Mouse (Mus musculus) lung, embryonic 15.5 days (tissue): Measurements from ENCODE around the gene Ppfibp1. TPM values are rescaled to one million over a fixed set of nuclear protein-coding genes. Genes with fewer than 3 reads are reported as not detected.

ENCODE experiments used
- ATAC-seq: fragments of 200-750 bp; cut with Nextera tagmentation; 2 replicates; pipeline ENCODE4 v1.8.0; 2017; ENCODE audit warnings: moderate number of reproducible peaks, borderline replicate concordance; ENCODE audit not compliant: low FRiP score, low TSS enrichment; ENCODE audit errors: extremely low read depth
- H3K27ac ChIP-seq: fragments of 300-500 bp; sonication (generic); 2 replicates; pipeline ENCODE4 v1.5.1; 2015; ENCODE audit warnings: moderate library complexity, mild to moderate bottlenecking, inconsistent platforms
- H3K27me3 ChIP-seq: fragments of 300-500 bp; sonication (generic); 2 replicates; pipeline ENCODE4 v1.6.1; 2015; ENCODE audit warnings: inconsistent platforms
- H3K36me3 ChIP-seq: fragments of 300-500 bp; sonication (generic); 2 replicates; pipeline ENCODE4 v1.6.1; 2015; ENCODE audit warnings: inconsistent platforms
- H3K4me1 ChIP-seq: fragments of 300-500 bp; sonication (generic); 2 replicates; pipeline ENCODE4 v1.6.1; 2015; ENCODE audit warnings: inconsistent platforms
- H3K4me2 ChIP-seq: fragments of 300-500 bp; sonication (generic); 2 replicates; pipeline ENCODE4 v1.6.1; 2015; ENCODE audit warnings: inconsistent platforms, mild to moderate bottlenecking, moderate library complexity
- H3K4me3 ChIP-seq: fragments of 300-500 bp; sonication (generic); 2 replicates; pipeline ENCODE4 v1.5.1; 2015; ENCODE audit warnings: mild to moderate bottlenecking, inconsistent platforms
- H3K9ac ChIP-seq: fragments of 300-500 bp; sonication (generic); 2 replicates; pipeline ENCODE4 v1.6.1; 2015; ENCODE audit warnings: inconsistent platforms
- H3K9me3 ChIP-seq: fragments of 300-500 bp; sonication (generic); 2 replicates; pipeline ENCODE4 v1.6.1; 2016; ENCODE audit warnings: inconsistent platforms
- WGBS: fragments of 180-500 bp; shearing (Covaris S2); methylation state at CpG from one replicate; pipeline ENCODE4 v1.1.7; 2015; 5-methylcytosine and 5-hydroxymethylcytosine counted together
- polyA plus RNA-seq: library from polyadenylated mRNA; unstranded; fragments of >200 nt; fragmentation: Nextera tagmentation; extraction: Ambion mirVana; gene quantifications from 2 replicates; pipeline ENCODE4 v1.2.1, GENCODE M21; 2015

Gene Ppfibp1
- polyA plus RNA-seq, 1 experiment from 2014 or later, result 52.3 TPM

DNA sequence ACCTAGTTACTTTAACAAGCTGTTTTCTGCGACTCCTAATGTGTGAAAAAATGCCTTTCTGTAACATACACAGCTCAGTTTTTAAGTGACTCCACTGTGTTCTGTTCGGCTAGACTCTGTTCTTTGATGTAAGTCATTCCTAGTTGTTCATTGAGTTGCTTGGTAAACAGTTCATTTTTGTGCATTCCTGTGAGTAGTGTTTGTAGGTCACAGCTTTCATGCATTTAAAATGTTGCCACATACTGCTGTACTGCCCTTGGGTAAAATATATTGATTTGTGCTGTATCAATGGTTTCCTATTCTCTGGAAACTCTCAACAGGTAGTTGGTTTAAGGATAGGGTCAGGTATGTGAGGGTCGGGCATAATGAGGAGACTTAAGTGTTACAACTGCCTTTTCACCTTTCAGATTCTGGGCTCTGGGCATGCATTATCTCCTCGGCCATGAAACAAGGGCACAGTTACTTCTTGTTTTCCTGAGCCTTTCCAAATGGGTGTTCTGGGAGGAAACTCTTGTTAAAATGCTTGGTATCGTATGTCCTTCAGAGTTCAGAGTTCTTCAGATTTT is 38.2 kb downstream of the Ppfibp1 start:
- Histone ChIP-seq H3K27ac (no peak overlapping the region), H3K9ac (no peak overlapping the region), H3K9me3 (no peaks in the 10 kb centered on the region), H3K36me3 (no peaks in the 10 kb centered on the region), H3K4me3 (no peak overlapping the region), H3K27me3 (no peaks in the 10 kb centered on the region), H3K4me1 (peaks cover 16% of the 10 kb centered on the region), H3K4me2 (no peak overlapping the region)
- 50% methylated on average over 5 of the region's 5 CpGs for WGBS
- no peak for ATAC-seq

DNA sequence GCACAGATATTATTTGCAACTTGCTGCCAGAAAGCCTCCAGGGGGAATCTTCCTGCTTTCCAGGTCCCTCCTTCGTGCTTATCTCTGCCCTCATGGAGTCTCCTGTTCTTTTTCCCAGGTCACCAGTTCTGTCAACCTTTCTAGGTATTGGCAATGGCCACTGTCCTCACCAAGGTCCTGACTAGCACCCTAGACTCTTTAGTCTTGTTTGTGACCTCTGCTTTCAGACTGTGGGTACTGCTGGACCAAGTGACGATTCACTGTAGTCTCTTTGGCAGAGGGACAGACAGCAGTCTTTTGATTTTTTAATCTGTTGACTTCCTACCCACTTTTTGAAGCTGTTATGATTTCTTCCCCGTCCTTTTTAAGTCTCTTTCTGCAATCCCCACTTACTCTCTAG is 39.8 kb downstream of the Ppfibp1 start:
- H3K4me3 ChIP-seq, result no peak overlapping the region
- no peak overlapping the region for H3K9ac ChIP-seq
- H3K36me3 ChIP-seq, result no peaks in the 10 kb centered on the region
- no peak for ATAC-seq
- H3K4me1 ChIP-seq, result peaks cover 25% of the 10 kb centered on the region
- H3K27me3 ChIP-seq, result no peaks in the 10 kb centered on the region
- peak overlapping the region; percentile 45; the same call in 1 of the 2 replicates for H3K27ac ChIP-seq
- WGBS, result 33% methylated on average over 3 of the region's 3 CpGs
- H3K9me3 ChIP-seq, result no peaks in the 10 kb centered on the region
- H3K4me2 ChIP-seq, result no peak overlapping the region

DNA sequence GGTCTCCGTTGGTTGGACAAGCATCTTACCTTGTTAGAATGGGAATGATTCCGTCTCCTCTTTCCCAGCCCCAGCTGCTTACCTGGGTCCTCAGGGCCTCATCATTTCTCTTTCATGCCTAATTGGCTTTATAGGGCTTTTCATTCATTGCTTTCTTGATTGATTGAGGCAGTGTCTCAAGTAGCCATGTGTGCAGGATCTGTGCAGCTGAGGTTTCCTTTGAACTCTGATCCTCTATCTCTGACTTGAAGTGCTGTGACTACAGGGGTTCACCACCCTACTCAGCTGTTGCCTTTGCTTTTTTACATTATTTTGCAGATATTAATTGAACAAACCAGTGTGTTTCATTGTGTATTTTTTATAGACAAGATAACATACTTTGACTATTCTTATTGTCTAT is 40.7 kb downstream of the Ppfibp1 start:
- Histone ChIP-seq H3K36me3 (no peaks in the 10 kb centered on the region), H3K4me2 (no peak overlapping the region), H3K9ac (no peak overlapping the region), H3K4me1 (peaks cover 28% of the 10 kb centered on the region), H3K9me3 (no peaks in the 10 kb centered on the region), H3K27me3 (no peaks in the 10 kb centered on the region), H3K27ac (no peak overlapping the region), H3K4me3 (no peak overlapping the region)
- ATAC-seq, result no peak
- WGBS, result 83% methylated on average over 2 of the region's 2 CpGs

DNA sequence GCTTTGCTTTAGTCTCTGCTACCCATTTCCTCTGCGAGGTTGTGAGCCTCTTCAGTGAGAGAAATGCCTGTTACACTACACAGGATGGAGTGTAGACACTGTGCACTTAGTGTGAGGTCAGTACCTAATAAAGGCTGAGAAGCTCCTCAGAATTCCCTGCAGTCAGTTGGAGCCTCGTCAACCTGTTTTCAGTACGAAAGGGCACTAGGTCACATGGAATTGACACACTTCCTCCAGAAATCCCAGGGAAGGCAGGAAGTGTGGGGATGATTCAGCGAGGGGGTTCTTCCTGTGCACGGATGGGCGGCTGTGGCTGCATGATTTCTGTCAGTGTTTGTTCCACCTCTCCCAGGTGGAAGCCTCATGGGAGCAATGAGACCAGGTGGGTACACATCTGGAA is 44.8 kb downstream of the Ppfibp1 start:
- H3K4me1 ChIP-seq, result peaks cover 14% of the 10 kb centered on the region

DNA sequence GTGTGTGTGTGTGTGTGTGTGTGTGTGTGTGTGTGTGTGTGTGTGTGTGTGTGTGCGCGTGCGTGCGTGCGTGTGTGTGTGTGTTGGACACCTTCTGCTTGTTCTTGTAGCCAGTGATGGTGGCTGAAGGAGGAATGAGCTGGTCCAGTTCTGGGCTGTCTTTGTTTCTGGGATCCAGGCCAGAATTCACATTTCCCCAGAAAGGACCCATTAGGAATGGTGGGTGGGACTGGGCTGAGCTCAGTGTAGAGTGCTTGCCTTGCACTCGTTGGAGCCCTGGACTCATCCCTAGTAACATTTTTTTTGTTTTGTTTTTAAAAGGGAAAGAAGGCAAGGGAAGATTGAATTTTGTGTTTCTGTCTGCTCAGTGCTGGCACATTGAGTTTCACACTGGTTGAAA is 47.7 kb downstream of the Ppfibp1 start:
- Histone ChIP-seq H3K4me3 (no peak overlapping the region), H3K4me2 (no peak overlapping the region), H3K9ac (no peak overlapping the region), H3K27ac (0 out of 2 replicates have a peak overlapping the region, but pooled peaks have one; percentile 3), H3K4me1 (peaks cover 12% of the 10 kb centered on the region; the same call in 1 of the 2 replicates), H3K36me3 (no peaks in the 10 kb centered on the region; the same call in 1 of the 2 replicates), H3K9me3 (no peaks in the 10 kb centered on the region), H3K27me3 (no peaks in the 10 kb centered on the region)
- 78% methylated on average over 5 of the region's 6 CpGs for WGBS
- ATAC-seq, result peak; percentile 86; the same call in 1 of the 2 replicates

More for the DNA sequence above, 44.8 kb downstream of the Ppfibp1 start:
- H3K36me3 ChIP-seq, result no peaks in the 10 kb centered on the region
- no peak overlapping the region for H3K9ac ChIP-seq
- 44% methylated on average over 6 of the region's 6 CpGs for WGBS
- ATAC-seq, result no peak; the same call in 1 of the 2 replicates
- H3K4me3 ChIP-seq, result no peak overlapping the region
- H3K9me3 ChIP-seq, result no peaks in the 10 kb centered on the region
- H3K27me3 ChIP-seq, result no peaks in the 10 kb centered on the region
- H3K27ac ChIP-seq, result 0 out of 2 replicates have a peak overlapping the region, but pooled peaks have one; percentile 39
- no peak overlapping the region for H3K4me2 ChIP-seq

DNA sequence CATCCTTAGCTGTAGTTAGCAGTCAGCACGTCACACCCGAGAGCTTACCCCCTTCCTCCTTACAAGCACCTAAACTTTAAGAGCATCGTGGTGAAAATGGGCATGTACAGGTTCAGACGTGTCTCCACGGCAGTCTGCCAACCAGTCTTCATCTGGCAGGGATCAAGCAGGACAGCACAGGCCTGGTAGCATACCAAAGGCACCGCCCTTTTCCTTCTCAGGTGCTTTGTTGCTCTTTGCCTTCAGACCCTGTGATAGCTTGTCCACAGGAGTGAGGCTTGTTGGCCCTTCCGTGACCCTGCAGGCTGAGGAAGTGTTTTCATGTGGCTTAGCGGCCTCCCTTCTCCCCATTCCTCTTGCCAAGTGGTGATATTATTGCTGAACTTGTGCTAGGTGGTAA is 50.7 kb downstream of the Ppfibp1 start:
- WGBS, result 61% methylated on average over 8 of the region's 8 CpGs
- Histone ChIP-seq H3K27me3 (no peaks in the 10 kb centered on the region), H3K36me3 (no peaks in the 10 kb centered on the region; the same call in 1 of the 2 replicates), H3K4me2 (no peak overlapping the region), H3K9me3 (no peaks in the 10 kb centered on the region), H3K4me1 (no peaks in the 10 kb centered on the region; the same call in 1 of the 2 replicates), H3K27ac (no peak overlapping the region), H3K4me3 (no peak overlapping the region), H3K9ac (no peak overlapping the region)
- no peak for ATAC-seq

DNA sequence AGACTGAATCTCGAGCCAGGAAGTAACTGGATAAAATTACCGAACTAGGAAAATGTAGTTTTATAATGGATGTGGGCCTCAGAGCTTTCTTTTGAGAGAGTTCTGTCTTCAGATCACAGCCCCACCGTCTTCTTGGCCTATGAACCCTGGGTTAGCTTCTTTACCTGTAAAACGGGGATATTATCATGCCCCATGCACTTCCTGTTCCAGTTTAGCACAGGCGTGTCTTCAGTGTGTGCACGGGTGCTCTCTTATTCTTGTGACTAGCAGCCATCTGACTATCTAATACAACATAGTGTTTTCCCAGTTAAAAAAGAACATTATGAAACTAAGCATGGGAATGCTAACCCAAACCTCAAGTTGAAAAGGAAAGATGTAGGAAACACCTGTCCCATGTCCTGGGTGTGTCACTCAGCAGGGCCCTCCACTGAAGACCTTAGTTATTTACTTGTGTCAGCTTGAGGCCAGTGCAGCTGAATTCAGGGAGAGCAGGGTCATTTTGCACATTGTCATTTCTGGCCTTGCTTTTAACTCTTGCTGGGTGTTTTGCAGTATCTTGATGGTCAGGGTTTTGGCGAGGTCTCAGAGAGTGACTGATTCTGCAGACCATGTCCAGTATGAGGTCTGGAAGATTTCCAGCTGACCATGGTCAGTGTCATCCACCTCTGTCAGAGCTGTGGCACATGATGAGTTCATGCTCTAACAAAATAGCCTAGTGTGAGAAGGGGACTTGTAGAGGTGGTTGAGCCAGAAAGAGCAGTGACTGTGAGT is 53.4 kb downstream of the Ppfibp1 start:
- H3K9me3 ChIP-seq, result no peaks in the 10 kb centered on the region
- no peaks in the 10 kb centered on the region; the same call in 1 of the 2 replicates for H3K36me3 ChIP-seq
- H3K9ac ChIP-seq, result no peak overlapping the region
- H3K27me3 ChIP-seq, result no peaks in the 10 kb centered on the region
- no peak for ATAC-seq
- WGBS, result 71% methylated on average over 7 of the region's 7 CpGs
- no peak overlapping the region for H3K4me3 ChIP-seq
- H3K4me1 ChIP-seq, result peaks cover 21% of the 10 kb centered on the region
- H3K27ac ChIP-seq, result no peak overlapping the region
- no peak overlapping the region for H3K4me2 ChIP-seq

DNA sequence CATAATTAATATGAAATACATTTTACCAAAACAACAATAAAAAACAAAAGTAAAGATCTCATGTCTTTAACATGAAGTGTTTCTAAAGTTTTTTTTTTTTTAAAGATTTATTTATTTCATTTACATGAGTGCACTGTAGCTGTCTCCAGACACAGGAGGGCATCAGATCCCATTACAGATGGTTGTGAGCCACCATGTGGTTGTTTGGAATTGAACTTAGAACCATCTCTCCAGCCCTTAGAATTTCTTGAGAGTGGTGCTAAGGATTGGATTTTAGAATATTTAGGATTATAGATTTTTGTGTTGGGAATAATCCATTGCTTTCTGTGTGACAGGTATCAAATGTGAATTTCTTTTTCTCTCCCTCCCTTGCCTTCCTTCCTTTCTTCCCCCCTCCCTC is 55.7 kb downstream of the Ppfibp1 start:
- H3K9ac ChIP-seq, result no peak overlapping the region
- H3K27me3 ChIP-seq, result no peaks in the 10 kb centered on the region
- H3K4me2 ChIP-seq, result no peak overlapping the region
- no peak overlapping the region for H3K27ac ChIP-seq
- ATAC-seq, result no peak
- no peaks in the 10 kb centered on the region for H3K9me3 ChIP-seq
- peaks cover 36% of the 10 kb centered on the region for H3K4me1 ChIP-seq
- no peaks in the 10 kb centered on the region; the same call in 1 of the 2 replicates for H3K36me3 ChIP-seq
- no peak overlapping the region for H3K4me3 ChIP-seq

DNA sequence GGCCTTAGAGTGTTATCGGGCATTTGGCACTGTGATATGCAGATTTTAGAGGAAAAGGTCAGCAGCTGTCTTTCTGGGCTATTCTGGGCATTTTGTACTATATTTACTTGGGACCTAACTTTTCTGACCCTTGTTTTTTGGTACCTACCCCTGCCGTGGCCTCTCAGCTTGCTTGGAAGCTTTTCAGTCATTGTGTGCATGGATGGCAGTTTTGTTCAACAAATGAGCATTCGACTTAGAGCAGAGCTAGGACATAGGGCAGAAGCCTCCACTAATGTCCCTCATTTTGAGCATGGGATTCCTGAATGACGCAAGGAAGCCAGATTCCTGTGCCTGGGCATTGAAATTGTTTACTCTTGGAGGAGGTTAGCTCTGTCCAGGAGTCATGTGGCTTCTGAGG is 56.5 kb downstream of the Ppfibp1 start:
- no peaks in the 10 kb centered on the region for H3K27me3 ChIP-seq
- no peak overlapping the region for H3K4me2 ChIP-seq
- WGBS, result 48% methylated on average over 4 of the region's 4 CpGs
- no peak overlapping the region for H3K4me3 ChIP-seq
- H3K4me1 ChIP-seq, result peaks cover 39% of the 10 kb centered on the region
- no peak for ATAC-seq
- H3K9ac ChIP-seq, result no peak overlapping the region
- H3K27ac ChIP-seq, result 0 out of 2 replicates have a peak overlapping the region, but pooled peaks have one; percentile 39
- H3K9me3 ChIP-seq, result no peaks in the 10 kb centered on the region
- no peaks in the 10 kb centered on the region for H3K36me3 ChIP-seq

DNA sequence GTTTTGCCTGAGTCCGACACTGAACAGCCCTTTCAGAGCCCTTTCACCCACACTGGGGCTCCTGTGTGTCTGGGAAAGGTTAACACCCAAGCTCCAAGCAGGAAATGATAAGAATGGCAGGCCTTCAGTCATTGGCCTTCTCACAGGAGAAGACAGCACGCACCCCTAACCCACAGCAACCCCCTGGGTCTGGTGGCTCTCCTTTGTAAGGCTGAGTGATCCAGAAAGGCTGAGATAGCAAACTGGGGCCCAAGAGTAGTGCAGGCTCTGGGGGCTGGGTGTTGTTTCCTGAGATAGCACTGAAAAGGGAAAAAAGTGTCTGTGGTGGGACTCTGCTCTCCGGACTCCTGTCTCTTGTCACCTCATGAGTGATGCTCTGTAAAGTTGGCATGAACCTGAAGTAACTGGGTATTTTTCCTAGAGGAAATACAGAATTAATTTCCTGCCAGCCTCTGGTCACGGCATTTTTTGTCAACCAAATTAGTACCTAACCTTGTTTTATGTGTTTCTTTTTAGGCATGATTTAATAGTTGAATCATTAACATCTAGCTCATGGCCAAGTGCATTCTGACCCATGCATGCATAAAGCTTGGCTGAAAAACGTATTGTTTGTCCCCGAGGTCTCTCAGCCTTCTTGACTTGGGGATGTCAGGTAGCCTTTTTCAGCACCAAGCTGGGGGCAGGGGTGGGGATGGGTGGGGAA is 58.2 kb downstream of the Ppfibp1 start:
- WGBS, result 69% methylated on average over 6 of the region's 6 CpGs
- Histone ChIP-seq H3K4me2 (no peak overlapping the region), H3K4me1 (peaks cover 46% of the 10 kb centered on the region)

DNA sequence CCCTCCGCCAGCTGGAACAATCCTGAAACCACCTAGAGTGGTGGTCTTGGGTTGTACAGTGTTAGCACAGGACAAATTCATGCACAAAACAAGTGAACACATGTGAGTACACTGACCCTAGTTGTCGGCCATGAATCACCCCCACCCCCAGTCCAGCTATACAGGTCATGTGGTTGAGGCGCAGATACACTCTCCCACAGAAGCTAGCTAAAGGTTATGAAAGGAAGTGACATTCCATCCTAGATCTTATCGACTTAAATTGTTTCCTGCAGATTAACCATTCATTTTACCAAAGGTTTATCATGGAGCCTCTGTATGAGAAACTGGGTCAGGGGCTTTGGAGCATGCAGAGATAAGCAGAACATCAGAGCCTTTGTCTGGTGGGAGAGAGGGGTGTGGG is 58.9 kb downstream of the Ppfibp1 start:
- no peak overlapping the region for H3K4me3 ChIP-seq
- H3K4me1 ChIP-seq, result peaks cover 46% of the 10 kb centered on the region
- H3K27me3 ChIP-seq, result no peaks in the 10 kb centered on the region
- WGBS, result 50% methylated on average over 4 of the region's 4 CpGs
- no peaks in the 10 kb centered on the region for H3K9me3 ChIP-seq
- ATAC-seq, result no peak
- H3K9ac ChIP-seq, result no peak overlapping the region
- H3K36me3 ChIP-seq, result no peaks in the 10 kb centered on the region
- H3K4me2 ChIP-seq, result no peak overlapping the region
- H3K27ac ChIP-seq, result no peak overlapping the region

More for the DNA sequence above, 58.2 kb downstream of the Ppfibp1 start:
- Histone ChIP-seq H3K9ac (no peak overlapping the region), H3K4me3 (no peak overlapping the region), H3K36me3 (no peaks in the 10 kb centered on the region), H3K9me3 (no peaks in the 10 kb centered on the region), H3K27me3 (no peaks in the 10 kb centered on the region), H3K27ac (no peak overlapping the region)
- ATAC-seq, result no peak
